Mouse (Mus musculus): ENCODE measurements around the gene Dop1b. TPM values are rescaled to one million over a fixed set of nuclear protein-coding genes. Genes with fewer than 3 reads are reported as not detected.

Dop1b gene
- total RNA-seq, 2 experiments from 2014 or later: 2.2 to 15.8 TPM

- ATAC-seq (replicated peaks; ENCODE audit: poor library complexity, severe bottlenecking): no peak
These were observed 78.5 kb downstream of the Dop1b start for GRCm38 (mm10) chr16:93789971-93790755.

- ATAC-seq (replicated peaks; ENCODE audit: poor library complexity, severe bottlenecking): no peak
These were observed 81.4 kb downstream of the Dop1b start for GRCm38 (mm10) chr16:93792981-93793630.

- ATAC-seq (replicated peaks; ENCODE audit: poor library complexity, severe bottlenecking): no peak
These were observed 83.1 kb downstream of the Dop1b start for GRCm38 (mm10) chr16:93794845-93795244.

GRCm38 (mm10) chr16:93795391-93795790, 83.7 kb downstream of the Dop1b start:
- no peak for ATAC-seq (replicated peaks; ENCODE audit: poor library complexity, severe bottlenecking)

GRCm38 (mm10) chr16:93797021-93797840, 85.5 kb downstream of the Dop1b start:
- ATAC-seq (replicated peaks; ENCODE audit: poor library complexity, severe bottlenecking): no peak

- ATAC-seq (replicated peaks; ENCODE audit: poor library complexity, severe bottlenecking): no peak
These were observed 86.3 kb downstream of the Dop1b start for GRCm38 (mm10) chr16:93797841-93798492.

- peak; percentile 70 for ATAC-seq (replicated peaks; ENCODE audit: poor library complexity, severe bottlenecking)
These were observed 86.9 kb downstream of the Dop1b start for GRCm38 (mm10) chr16:93798623-93799022.

- no peak; the same call in 1 of the 2 replicates for ATAC-seq (replicated peaks; ENCODE audit: poor library complexity, severe bottlenecking)
These were observed 87.4 kb downstream of the Dop1b start for GRCm38 (mm10) chr16:93799071-93799470.

- ATAC-seq (replicated peaks; ENCODE audit: poor library complexity, severe bottlenecking): no peak
These were observed 88.2 kb downstream of the Dop1b start for GRCm38 (mm10) chr16:93799936-93800335.

- no peak for ATAC-seq (replicated peaks; ENCODE audit: poor library complexity, severe bottlenecking)
These were observed 95.5 kb downstream of the Dop1b start for GRCm38 (mm10) chr16:93807167-93807566.

GRCm38 (mm10) chr16:93807961-93808554, 96.4 kb downstream of the Dop1b start:
- no peak for ATAC-seq (replicated peaks; ENCODE audit: poor library complexity, severe bottlenecking)

GRCm38 (mm10) chr16:93815856-93816736, 104.4 kb downstream of the Dop1b start:
- ATAC-seq (replicated peaks; ENCODE audit: poor library complexity, severe bottlenecking): peak; percentile 78

GRCm38 (mm10) chr16:93816861-93817260, 105.2 kb downstream of the Dop1b start:
- no peak for ATAC-seq (replicated peaks; ENCODE audit: poor library complexity, severe bottlenecking)

- ATAC-seq (replicated peaks; ENCODE audit: poor library complexity, severe bottlenecking): no peak
These were observed 105.7 kb downstream of the Dop1b start for GRCm38 (mm10) chr16:93817371-93817770.

- ATAC-seq (replicated peaks; ENCODE audit: poor library complexity, severe bottlenecking): peak; percentile 65
These were observed 107.1 kb downstream of the Dop1b start for GRCm38 (mm10) chr16:93818691-93819324.

GRCm38 (mm10) chr16:93819325-93819696, 107.6 kb downstream of the Dop1b start:
- no peak for ATAC-seq (replicated peaks; ENCODE audit: poor library complexity, severe bottlenecking)

GRCm38 (mm10) chr16:93820040-93820439, 108.3 kb downstream of the Dop1b start:
- ATAC-seq (replicated peaks; ENCODE audit: poor library complexity, severe bottlenecking): no peak

GRCm38 (mm10) chr16:93821706-93822105, 110.0 kb downstream of the Dop1b start:
- ATAC-seq (replicated peaks; ENCODE audit: poor library complexity, severe bottlenecking): no peak

All from granulocyte monocyte progenitor cell, adult 5-6 weeks (primary cell).